Mouse (Mus musculus): Measurements from ENCODE around the gene Yif1a.

GRCm38 (mm10) chr19:5051515-5051914, 36.8 kb upstream of the Yif1a start:
- TF ChIP-seq USF1 (IDR thresholded peaks at IDR 0.05; ENCODE audit: low read depth) (no peak), CTCF (IDR thresholded peaks at IDR 0.05; ENCODE audit: control insufficient read depth, insufficient read depth, insufficient read length) (no peak)

Measured in C2C12 (cell line).